In the genomic region with DNA sequence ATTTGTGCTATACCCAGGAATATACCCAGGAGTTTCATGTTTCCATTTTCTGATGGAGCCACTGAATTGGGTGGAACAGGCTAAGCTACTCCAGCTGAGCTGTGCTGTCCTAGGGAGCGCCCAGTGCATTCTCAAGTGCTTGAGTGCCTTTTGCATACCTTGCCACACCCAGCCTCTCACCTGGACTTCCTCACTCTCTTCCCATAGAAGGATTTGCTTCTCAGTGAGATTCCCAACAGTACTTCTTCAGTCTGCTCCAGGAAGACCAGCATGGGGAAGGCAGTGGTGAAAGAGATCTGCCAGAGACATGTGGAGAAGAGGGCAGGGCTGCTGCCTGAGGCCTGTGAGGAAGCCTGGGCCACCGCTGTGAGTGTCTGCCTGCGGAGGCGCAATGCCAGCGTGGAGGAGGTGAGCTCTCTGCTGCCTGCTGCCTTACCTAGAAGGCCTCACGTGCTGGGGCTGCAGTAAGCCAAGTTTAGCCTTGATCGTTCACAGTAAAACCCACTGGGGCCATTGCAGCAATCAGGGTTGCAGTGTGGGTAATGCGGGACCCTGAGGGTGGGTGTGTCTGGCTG, we compare ENCODE assay signal across 15 mouse cellular contexts. TPM values are rescaled to one million over a fixed set of nuclear protein-coding genes. Genes with fewer than 3 reads are reported as not detected.
DNase-seq lines count a peak whose midpoint lies in the region; ATAC-seq and TF ChIP-seq lines count a peak whose summit lies in the region.
"Had no signal": no experiment of that assay in that cellular context is flagged by ENCODE, and none has a peak within 500 bp of the region (broad histone marks: within the 10 kb centered on the region; RNA-seq: fewer than 3 reads in every experiment).

No protein-coding gene starts in this region.

- no peak for ATAC-seq in hindbrain, embryonic 12.5 days (ENCODE audit: low FRiP score)
- ATAC-seq: activated CD4-positive, CD25-positive, alpha-beta regulatory T cell, adult 4 months; forebrain, embryonic 16.5 days; liver, postnatal 0 days had no signal

- 57% methylated on average over 8 of the region's 8 CpGs for WGBS in lung, adult 2 months
- WGBS in hindbrain, embryonic 12.5 days = 46% methylated on average over 8 of the region's 8 CpGs

- peak overlapping the region; percentile 14 for H3K4me3 ChIP-seq in lung, adult 2 months (replicated peaks; ENCODE audit: extremely low read depth, low read depth, low read length)
- H3K4me3 ChIP-seq in hindbrain, embryonic 12.5 days = no peak overlapping the region
- H3K4me3 ChIP-seq: left cerebral cortex, adult 2 months had no signal

- no peak overlapping the region for H3K4me2 ChIP-seq in hindbrain, embryonic 12.5 days (replicated peaks)

- no peaks in the 10 kb centered on the region for H3K36me3 ChIP-seq in hindbrain, embryonic 12.5 days

- no peak overlapping the region for H3K27ac ChIP-seq in hindbrain, embryonic 12.5 days
- H3K27ac ChIP-seq: left cerebral cortex, adult 2 months had no signal

- no peak overlapping the region for H3K9ac ChIP-seq in hindbrain, embryonic 12.5 days
- H3K9ac ChIP-seq: liver, postnatal 0 days had no signal

- no peaks in the 10 kb centered on the region for H3K27me3 ChIP-seq in hindbrain, embryonic 12.5 days
- H3K27me3 ChIP-seq: CH12.LX had no signal

- no peak for TF ChIP-seq POLR2A in lung, adult 2 months (IDR thresholded peaks at IDR 0.05; ENCODE audit: borderline replicate concordance, extremely low read depth, low read depth, low read length)

- H3K4me1 ChIP-seq in lung, adult 2 months (ENCODE audit: control insufficient read depth, insufficient read depth, low read length) = peaks cover 9% of the 10 kb centered on the region
- H3K4me1 ChIP-seq in hindbrain, embryonic 12.5 days = peaks cover 14% of the 10 kb centered on the region

- TF ChIP-seq CTCF in lung, adult 2 months (IDR thresholded peaks at IDR 0.05; ENCODE audit: insufficient read depth, low read length) = no peak

- DNase-seq in thymus, postnatal 4 days = peak; percentile 30
- no peak for DNase-seq in thymus, postnatal 36 days
- peak; percentile 69 to 83 for DNase-seq in cerebellum, postnatal 14 days
- DNase-seq in lung, adult 2 months = peak; percentile 69
- DNase-seq in left cerebral cortex, adult 9 months (ENCODE audit: low spot score in 2 of 2) = no peak
- no peak for DNase-seq in layer of hippocampus, adult 9-10 months (ENCODE audit: low spot score)
- DNase-seq: heart, adult 18-20 months; liver, postnatal 0 days had no signal

- no peaks in the 10 kb centered on the region; the same call in 1 of the 2 replicates for H3K9me3 ChIP-seq in hindbrain, embryonic 12.5 days (replicated peaks)

RNA-seq across cellular contexts. Expression of gene Tatdn2, which starts 10.2 kb away (rescaled TPM):
- 21.0 and 24.5 TPM in 2 replicates for polyA plus RNA-seq in lung, adult 2 months (2012; rRNA removed)
- polyA plus RNA-seq in hindbrain, embryonic 12.5 days (2016; fragmentation: Nextera tagmentation; extraction: Ambion mirVana) = 0.81 and 1.0 TPM in 2 replicates

RNA-seq across cellular contexts. Expression of gene Ghrl, which starts 33.0 kb away (rescaled TPM):
- polyA plus RNA-seq in lung, adult 2 months (2012; rRNA removed) = 1.8 and 2.0 TPM in 2 replicates
- 0.49 and 0.99 TPM in 2 replicates for polyA plus RNA-seq in hindbrain, embryonic 12.5 days (2016; fragmentation: Nextera tagmentation; extraction: Ambion mirVana)
- polyA plus RNA-seq: activated CD4-positive, CD25-positive, alpha-beta regulatory T cell, adult 4 months; embryonic facial prominence, embryonic 11.5 days; kidney, embryonic 16.5 days; liver, postnatal 0 days had no signal

RNA-seq across cellular contexts. Expression of gene Irak2, which starts 48.4 kb away (rescaled TPM):
- 48.8 and 53.8 TPM in 2 replicates for polyA plus RNA-seq in lung, adult 2 months (2012; rRNA removed)
- 3.2 and 3.4 TPM in 2 replicates for polyA plus RNA-seq in hindbrain, embryonic 12.5 days (2016; fragmentation: Nextera tagmentation; extraction: Ambion mirVana)

RNA-seq across cellular contexts. Expression of gene Sec13, which starts 53.9 kb away (rescaled TPM):
- 98.2 and 115 TPM in 2 replicates for polyA plus RNA-seq in lung, adult 2 months (2012; rRNA removed)
- polyA plus RNA-seq in hindbrain, embryonic 12.5 days (2016; fragmentation: Nextera tagmentation; extraction: Ambion mirVana) = 235 and 238 TPM in 2 replicates

Comparison
In these comparisons a context has a peak if more than half of its experiments do, and no peak if none do; other contexts are left out.
1. DNase-seq: peak in thymus, postnatal 4 days (single experiment), cerebellum, postnatal 14 days (2 of 2) and lung, adult 2 months (single experiment); none in thymus, postnatal 36 days (0 of 2), left cerebral cortex, adult 9 months (0 of 2) and layer of hippocampus, adult 9-10 months (single experiment).
2. RNA of gene Tatdn2, which starts 10.2 kb away (polyA plus RNA-seq): 21.0 to 24.5 TPM in lung, adult 2 months; 0.81 to 1.0 TPM in hindbrain, embryonic 12.5 days; every median in the first group is over 10 times any median in the second.
3. RNA of gene Irak2, which starts 48.4 kb away (polyA plus RNA-seq): 48.8 to 53.8 TPM in lung, adult 2 months; 3.2 to 3.4 TPM in hindbrain, embryonic 12.5 days; every median in the first group is over 10 times any median in the second.